ENCODE assay signal across 26 mouse cellular contexts in genomic region chr4:127180450-127180840, GRCm38 (mm10). TPM values are rescaled to one million over a fixed set of nuclear protein-coding genes. Genes with fewer than 3 reads are reported as not detected.
DNase-seq lines count a peak whose midpoint lies in the region; ATAC-seq and TF ChIP-seq lines count a peak whose summit lies in the region.
"Had no signal": no experiment of that assay in that cellular context is flagged by ENCODE, and none has a peak within 500 bp of the region (broad histone marks: within the 10 kb centered on the region; RNA-seq: fewer than 3 reads in every experiment).

No protein-coding gene starts in this region.

- H3K36me3 ChIP-seq in hindbrain, embryonic 13.5 days, result no peaks in the 10 kb centered on the region
- H3K36me3 ChIP-seq in hindbrain, embryonic 10.5 days, result no peaks in the 10 kb centered on the region
- H3K36me3 ChIP-seq in midbrain, embryonic 15.5 days (replicated peaks), result no peaks in the 10 kb centered on the region
- H3K36me3 ChIP-seq in midbrain, embryonic 10.5 days, result no peaks in the 10 kb centered on the region
- no peaks in the 10 kb centered on the region for H3K36me3 ChIP-seq in midbrain, postnatal 0 days (ENCODE audit: insufficient read depth, low read length)
- H3K36me3 ChIP-seq: embryonic facial prominence, embryonic 15.5 days; heart, embryonic 12.5 days; kidney, embryonic 15.5 days; limb, embryonic 15.5 days had no signal

- no peaks in the 10 kb centered on the region for H3K9me3 ChIP-seq in hindbrain, embryonic 13.5 days
- H3K9me3 ChIP-seq in hindbrain, embryonic 10.5 days, result no peaks in the 10 kb centered on the region
- H3K9me3 ChIP-seq in midbrain, embryonic 15.5 days, result no peaks in the 10 kb centered on the region
- H3K9me3 ChIP-seq in midbrain, embryonic 10.5 days (replicated peaks), result no peaks in the 10 kb centered on the region; the same call in 1 of the 2 replicates
- H3K9me3 ChIP-seq in midbrain, postnatal 0 days (ENCODE audit: low read length), result no peaks in the 10 kb centered on the region
- H3K9me3 ChIP-seq: embryonic facial prominence, embryonic 15.5 days; heart, embryonic 12.5 days; kidney, embryonic 15.5 days; limb, embryonic 15.5 days had no signal

- no peak overlapping the region for H3K4me3 ChIP-seq in hindbrain, embryonic 13.5 days
- H3K4me3 ChIP-seq in hindbrain, embryonic 10.5 days, result no peak overlapping the region
- no peak overlapping the region for H3K4me3 ChIP-seq in midbrain, embryonic 15.5 days
- no peak overlapping the region for H3K4me3 ChIP-seq in midbrain, embryonic 10.5 days
- no peak overlapping the region for H3K4me3 ChIP-seq in cortical plate, adult 2 months (ENCODE audit: insufficient read depth, low read length)
- no peak overlapping the region for H3K4me3 ChIP-seq in midbrain, postnatal 0 days (ENCODE audit: low read depth, low read length)
- H3K4me3 ChIP-seq: embryonic facial prominence, embryonic 15.5 days; heart, embryonic 12.5 days; kidney, embryonic 15.5 days; limb, embryonic 15.5 days; megakaryocyte, embryonic 14.5 days had no signal

- no peak for DNase-seq in hindbrain, embryonic 10.5 days (ENCODE audit: low spot score)
- no peak for DNase-seq in midbrain, embryonic 10.5 days (ENCODE audit: low spot score)
- no peak for DNase-seq in midbrain, postnatal 0 days (ENCODE audit: low spot score)
- DNase-seq in urinary bladder, postnatal 36 days (ENCODE audit: low spot score in 2 of 2), result no peak
- no peak for DNase-seq in lung, postnatal 25 days (ENCODE audit: low spot score)
- DNase-seq: adrenal gland, adult 8-10 months; B cell, adult 2 months; gastrocnemius, postnatal 14 days; heart, adult 18-20 months; heart, postnatal 10 days; kidney, postnatal 36 days; lung, embryonic 14.5 days; lung, postnatal 36 days; right cerebral cortex, postnatal 25 days; spleen, adult 18-20 months had no signal

- H3K4me1 ChIP-seq in hindbrain, embryonic 13.5 days (replicated peaks), result peaks cover 24% of the 10 kb centered on the region
- peaks cover 17% of the 10 kb centered on the region for H3K4me1 ChIP-seq in hindbrain, embryonic 10.5 days (replicated peaks)
- peaks cover 17% of the 10 kb centered on the region for H3K4me1 ChIP-seq in midbrain, embryonic 15.5 days
- H3K4me1 ChIP-seq in midbrain, embryonic 10.5 days, result peaks cover 15% of the 10 kb centered on the region
- H3K4me1 ChIP-seq in cortical plate, adult 2 months (ENCODE audit: control insufficient read depth, insufficient read depth, low read length), result peaks cover 20% of the 10 kb centered on the region
- H3K4me1 ChIP-seq in midbrain, postnatal 0 days (ENCODE audit: insufficient read depth, low read length), result peaks cover 14% of the 10 kb centered on the region
- H3K4me1 ChIP-seq: embryonic facial prominence, embryonic 15.5 days; heart, embryonic 12.5 days; limb, embryonic 15.5 days; megakaryocyte, embryonic 14.5 days had no signal

- 0 out of 2 replicates have a peak, but pooled peaks cover 3% of the 10 kb centered on the region for H3K27me3 ChIP-seq in hindbrain, embryonic 13.5 days
- peaks cover 31% of the 10 kb centered on the region for H3K27me3 ChIP-seq in hindbrain, embryonic 10.5 days (ENCODE audit: insufficient read depth, poor library complexity, severe bottlenecking)
- H3K27me3 ChIP-seq in midbrain, embryonic 15.5 days (replicated peaks), result no peaks in the 10 kb centered on the region
- H3K27me3 ChIP-seq in midbrain, embryonic 10.5 days (ENCODE audit: low read depth, poor library complexity, severe bottlenecking), result peaks cover 29% of the 10 kb centered on the region; the same call in 1 of the 2 replicates
- no peaks in the 10 kb centered on the region for H3K27me3 ChIP-seq in midbrain, postnatal 0 days (ENCODE audit: insufficient read depth, low read length)

- H3K9ac ChIP-seq in hindbrain, embryonic 13.5 days, result no peak overlapping the region
- no peak overlapping the region for H3K9ac ChIP-seq in midbrain, embryonic 15.5 days
- H3K9ac ChIP-seq in midbrain, postnatal 0 days (replicated peaks; ENCODE audit: low read length, poor library complexity, severe bottlenecking), result no peak overlapping the region
- H3K9ac ChIP-seq: embryonic facial prominence, embryonic 15.5 days; heart, embryonic 12.5 days; kidney, embryonic 15.5 days; limb, embryonic 15.5 days; liver, embryonic 14.5 days; lung, embryonic 14.5 days had no signal

- no peak for ATAC-seq in hindbrain, embryonic 13.5 days (ENCODE audit: low FRiP score)
- 0 out of 2 replicates have a peak, but pooled peaks have one; percentile 29 for ATAC-seq in midbrain, embryonic 15.5 days (replicated peaks)
- ATAC-seq in midbrain, postnatal 0 days (ENCODE audit: low FRiP score), result no peak
- ATAC-seq: activated CD4-positive, CD25-positive, alpha-beta regulatory T cell, adult 4 months; forebrain, embryonic 16.5 days had no signal

- no peak for TF ChIP-seq CTCF in cortical plate, adult 2 months (IDR thresholded peaks at IDR 0.05; ENCODE audit: extremely low read depth, insufficient read depth, low read length)
- no peak for TF ChIP-seq CTCF in midbrain, postnatal 0 days (IDR thresholded peaks at IDR 0.05)

- no peak overlapping the region for H3K4me2 ChIP-seq in hindbrain, embryonic 13.5 days
- H3K4me2 ChIP-seq in midbrain, embryonic 15.5 days, result no peak overlapping the region
- no peak overlapping the region for H3K4me2 ChIP-seq in midbrain, postnatal 0 days (ENCODE audit: low read depth, low read length, poor library complexity, severe bottlenecking)
- H3K4me2 ChIP-seq: embryonic facial prominence, embryonic 15.5 days; heart, embryonic 12.5 days; kidney, embryonic 15.5 days; limb, embryonic 15.5 days; lung, embryonic 14.5 days had no signal

- WGBS in hindbrain, embryonic 13.5 days, result 74% methylated on average over 3 of the region's 3 CpGs
- 66% methylated on average over 3 of the region's 3 CpGs for WGBS in hindbrain, embryonic 10.5 days
- WGBS in midbrain, embryonic 15.5 days, result 61% methylated on average over 3 of the region's 3 CpGs
- WGBS in midbrain, embryonic 10.5 days, result 59% methylated on average over 3 of the region's 3 CpGs
- WGBS in midbrain, postnatal 0 days, result 58% methylated on average over 3 of the region's 3 CpGs

- TF ChIP-seq POLR2A in cortical plate, adult 2 months (IDR thresholded peaks at IDR 0.05; ENCODE audit: extremely low read depth, insufficient read depth, low read length), result no peak

- H3K27ac ChIP-seq in hindbrain, embryonic 13.5 days, result peak overlapping the region; percentile 40; the same call in 1 of the 2 replicates
- H3K27ac ChIP-seq in hindbrain, embryonic 10.5 days, result no peak overlapping the region
- H3K27ac ChIP-seq in midbrain, embryonic 15.5 days, result 0 out of 2 replicates have a peak overlapping the region, but pooled peaks have one; percentile 5
- no peak overlapping the region for H3K27ac ChIP-seq in midbrain, embryonic 10.5 days (replicated peaks)
- H3K27ac ChIP-seq in cortical plate, adult 2 months (ENCODE audit: insufficient read depth, low read length), result peak overlapping the region; percentile 61; the same call in 1 of the 2 replicates
- H3K27ac ChIP-seq in midbrain, postnatal 0 days (ENCODE audit: low read depth, low read length), result peak overlapping the region; percentile 47
- H3K27ac ChIP-seq: embryonic facial prominence, embryonic 15.5 days; kidney, embryonic 15.5 days; limb, embryonic 15.5 days; liver, embryonic 14.5 days had no signal

RNA-seq across cellular contexts. Expression of gene Dlgap3, which starts 11.4 kb away (rescaled TPM):
- 13.1 and 13.4 TPM in 2 replicates for polyA plus RNA-seq in hindbrain, embryonic 13.5 days (2015; fragmentation: Nextera tagmentation; extraction: Ambion mirVana)
- polyA plus RNA-seq in hindbrain, embryonic 10.5 days (2016; fragmentation: Nextera tagmentation; extraction: Ambion mirVana), result 3.7 and 7.9 TPM in 2 replicates
- polyA plus RNA-seq in midbrain, embryonic 15.5 days (2015; fragmentation: Nextera tagmentation; extraction: Ambion mirVana), result 23.0 and 24.7 TPM in 2 replicates
- polyA plus RNA-seq in midbrain, embryonic 10.5 days (2016; fragmentation: Nextera tagmentation; extraction: Ambion mirVana), result 1.9 and 2.8 TPM in 2 replicates
- polyA plus RNA-seq in cortical plate, adult 2 months (2012; rRNA removed), result 222 and 224 TPM in 2 replicates
- total RNA-seq in midbrain, postnatal 0 days (2014; rRNA removed), result 131 and 156 TPM in 2 replicates
- polyA plus RNA-seq in midbrain, postnatal 0 days (2015; fragmentation: Nextera tagmentation; extraction: Ambion mirVana), result 34.5 and 34.8 TPM in 2 replicates
- polyA plus RNA-seq: activated CD4-positive, CD25-positive, alpha-beta regulatory T cell, adult 4 months had no signal

RNA-seq across cellular contexts. Expression of gene Tmem35b, which starts 57.0 kb away (rescaled TPM):
- polyA plus RNA-seq in hindbrain, embryonic 13.5 days (2015; fragmentation: Nextera tagmentation; extraction: Ambion mirVana), result 20.5 and 21.5 TPM in 2 replicates
- polyA plus RNA-seq in hindbrain, embryonic 10.5 days (2016; fragmentation: Nextera tagmentation; extraction: Ambion mirVana), result 17.0 and 17.1 TPM in 2 replicates
- polyA plus RNA-seq in midbrain, embryonic 15.5 days (2015; fragmentation: Nextera tagmentation; extraction: Ambion mirVana), result 17.2 and 18.3 TPM in 2 replicates
- 15.3 and 20.1 TPM in 2 replicates for polyA plus RNA-seq in midbrain, embryonic 10.5 days (2016; fragmentation: Nextera tagmentation; extraction: Ambion mirVana)
- polyA plus RNA-seq in cortical plate, adult 2 months (2012; rRNA removed), result 9.5 and 11.6 TPM in 2 replicates
- total RNA-seq in midbrain, postnatal 0 days (2014; rRNA removed), result 2.4 and 5.4 TPM in 2 replicates
- polyA plus RNA-seq in midbrain, postnatal 0 days (2015; fragmentation: Nextera tagmentation; extraction: Ambion mirVana), result 12.8 and 14.0 TPM in 2 replicates

Comparison
In these comparisons a context has a peak if more than half of its experiments do, and no peak if none do; other contexts are left out.
1. H3K27ac ChIP-seq: peak in hindbrain, embryonic 13.5 days (single experiment), midbrain, embryonic 15.5 days (single experiment), cortical plate, adult 2 months (single experiment) and midbrain, postnatal 0 days (single experiment); none in hindbrain, embryonic 10.5 days (single experiment) and midbrain, embryonic 10.5 days (single experiment).